In the genomic region with DNA sequence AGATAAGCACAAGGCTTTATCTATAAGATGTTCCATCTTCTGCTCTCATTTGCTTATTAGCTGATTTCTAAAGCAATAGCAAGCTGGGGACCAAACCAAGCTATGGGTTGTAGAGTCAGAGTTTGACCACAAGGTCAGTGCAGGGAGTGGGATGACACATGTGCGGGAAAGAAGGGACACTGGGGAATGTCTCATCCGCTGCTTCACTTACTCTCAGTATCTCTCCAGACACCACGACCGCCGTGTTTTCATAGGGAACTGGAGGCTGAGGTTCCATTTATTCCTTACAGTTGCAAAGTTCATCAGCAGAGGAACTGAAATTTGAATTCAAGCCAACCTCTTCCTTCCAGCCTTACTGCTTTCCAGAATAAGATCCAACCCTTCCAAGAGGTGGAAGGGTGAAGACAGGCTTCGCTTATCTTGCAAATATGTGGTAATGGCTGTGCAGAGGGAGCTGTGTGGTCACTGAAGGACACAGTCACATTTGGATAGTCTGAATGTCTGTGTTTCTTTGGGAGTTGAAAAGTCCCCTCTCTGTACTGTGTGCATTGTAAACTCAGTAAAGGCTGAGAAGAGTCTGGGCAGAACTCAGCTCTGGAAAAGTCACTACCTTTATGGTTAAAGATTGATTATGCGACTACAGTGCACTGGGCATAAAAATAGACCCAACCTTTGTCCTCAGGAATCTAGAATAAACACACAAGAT, we compare ENCODE assay signal across 12 mouse cellular contexts.
A peak's percentile ranks its signal among the peaks of the same experiment; 100 is the strongest.
DNase-seq lines count a peak whose midpoint lies in the region; ATAC-seq and TF ChIP-seq lines count a peak whose summit lies in the region.
"Had no signal": no experiment of that assay in that cellular context is flagged by ENCODE, and none has a peak within 500 bp of the region (broad histone marks: within the 10 kb centered on the region; RNA-seq: fewer than 3 reads in every experiment).

No protein-coding gene starts in this region.

- H3K9me3 ChIP-seq in lung, embryonic 16.5 days (ENCODE audit: control insufficient read depth, low read length), result no peaks in the 10 kb centered on the region
- H3K9me3 ChIP-seq in intestine, postnatal 0 days (ENCODE audit: control insufficient read depth), result no peaks in the 10 kb centered on the region
- H3K9me3 ChIP-seq in neural tube, embryonic 15.5 days (replicated peaks), result no peaks in the 10 kb centered on the region
- no peaks in the 10 kb centered on the region for H3K9me3 ChIP-seq in hindbrain, embryonic 10.5 days
- H3K9me3 ChIP-seq: embryonic facial prominence, embryonic 13.5 days; forebrain, embryonic 15.5 days had no signal

- no peak for TF ChIP-seq CTCF in intestine, postnatal 0 days (IDR thresholded peaks at IDR 0.05; ENCODE audit: low read depth)

- ATAC-seq in lung, embryonic 16.5 days (ENCODE audit: low read depth), result peak; percentile 31; the same call in 1 of the 2 replicates
- ATAC-seq in intestine, postnatal 0 days, result peak; percentile 89
- no peak for ATAC-seq in neural tube, embryonic 15.5 days (ENCODE audit: low FRiP score)
- ATAC-seq: forebrain, embryonic 15.5 days had no signal

- no peak overlapping the region for H3K4me3 ChIP-seq in lung, embryonic 16.5 days (ENCODE audit: low read length)
- H3K4me3 ChIP-seq in intestine, postnatal 0 days (ENCODE audit: low read depth, low read length), result 0 out of 2 replicates have a peak overlapping the region, but pooled peaks have one; percentile 9
- no peak overlapping the region for H3K4me3 ChIP-seq in neural tube, embryonic 15.5 days (replicated peaks)
- no peak overlapping the region for H3K4me3 ChIP-seq in hindbrain, embryonic 10.5 days
- H3K4me3 ChIP-seq: embryonic facial prominence, embryonic 13.5 days; forebrain, embryonic 15.5 days had no signal

- H3K27me3 ChIP-seq in lung, embryonic 16.5 days (ENCODE audit: control insufficient read depth, insufficient read depth, low read depth, low read length), result no peaks in the 10 kb centered on the region
- H3K27me3 ChIP-seq in intestine, postnatal 0 days (replicated peaks; ENCODE audit: control insufficient read depth, insufficient read depth, low read length), result no peaks in the 10 kb centered on the region
- H3K27me3 ChIP-seq in neural tube, embryonic 15.5 days (replicated peaks), result no peaks in the 10 kb centered on the region
- no peaks in the 10 kb centered on the region for H3K27me3 ChIP-seq in hindbrain, embryonic 10.5 days (ENCODE audit: insufficient read depth, poor library complexity, severe bottlenecking)
- H3K27me3 ChIP-seq: embryonic facial prominence, embryonic 13.5 days; forebrain, embryonic 15.5 days had no signal

- H3K4me1 ChIP-seq in lung, embryonic 16.5 days (replicated peaks; ENCODE audit: control insufficient read depth, insufficient read depth, low read length), result peaks cover 17% of the 10 kb centered on the region
- peaks cover 18% of the 10 kb centered on the region; the same call in 1 of the 2 replicates for H3K4me1 ChIP-seq in intestine, postnatal 0 days (replicated peaks; ENCODE audit: control insufficient read depth, insufficient read depth, low read length)
- H3K4me1 ChIP-seq in neural tube, embryonic 15.5 days, result no peaks in the 10 kb centered on the region
- H3K4me1 ChIP-seq in hindbrain, embryonic 10.5 days (replicated peaks), result no peaks in the 10 kb centered on the region
- H3K4me1 ChIP-seq: embryonic facial prominence, embryonic 13.5 days; forebrain, embryonic 15.5 days had no signal

- H3K36me3 ChIP-seq in lung, embryonic 16.5 days (ENCODE audit: control insufficient read depth, insufficient read depth, low read length), result no peaks in the 10 kb centered on the region
- H3K36me3 ChIP-seq in intestine, postnatal 0 days (ENCODE audit: control insufficient read depth, insufficient read depth), result no peaks in the 10 kb centered on the region
- no peaks in the 10 kb centered on the region for H3K36me3 ChIP-seq in neural tube, embryonic 15.5 days
- H3K36me3 ChIP-seq in hindbrain, embryonic 10.5 days, result no peaks in the 10 kb centered on the region
- H3K36me3 ChIP-seq: embryonic facial prominence, embryonic 13.5 days; forebrain, embryonic 15.5 days had no signal

- H3K27ac ChIP-seq in lung, embryonic 16.5 days (ENCODE audit: low read length), result 0 out of 2 replicates have a peak overlapping the region, but pooled peaks have one; percentile 0
- H3K27ac ChIP-seq in intestine, postnatal 0 days (ENCODE audit: low read depth, low read length), result peak overlapping the region; percentile 71
- H3K27ac ChIP-seq in neural tube, embryonic 15.5 days (replicated peaks), result no peak overlapping the region
- no peak overlapping the region for H3K27ac ChIP-seq in hindbrain, embryonic 10.5 days
- H3K27ac ChIP-seq: embryonic facial prominence, embryonic 13.5 days; forebrain, embryonic 15.5 days had no signal

- WGBS in lung, embryonic 16.5 days, result 56% methylated on average over 7 of the region's 7 CpGs
- 29% methylated on average over 7 of the region's 7 CpGs for WGBS in intestine, postnatal 0 days
- 27% methylated on average over 7 of the region's 7 CpGs for WGBS in large intestine, adult 2 months
- WGBS in neural tube, embryonic 15.5 days, result 83% methylated on average over 7 of the region's 7 CpGs
- WGBS in hindbrain, embryonic 10.5 days, result 87% methylated on average over 7 of the region's 7 CpGs

- no peak overlapping the region for H3K4me2 ChIP-seq in lung, embryonic 16.5 days (ENCODE audit: low read depth, low read length)
- H3K4me2 ChIP-seq in intestine, postnatal 0 days (replicated peaks; ENCODE audit: low read depth), result peak overlapping the region; percentile 50
- no peak overlapping the region for H3K4me2 ChIP-seq in neural tube, embryonic 15.5 days
- H3K4me2 ChIP-seq: embryonic facial prominence, embryonic 13.5 days; forebrain, embryonic 15.5 days had no signal

- no peak overlapping the region for H3K9ac ChIP-seq in lung, embryonic 16.5 days (ENCODE audit: low read length)
- H3K9ac ChIP-seq in intestine, postnatal 0 days (ENCODE audit: low read depth, low read length), result no peak overlapping the region
- no peak overlapping the region for H3K9ac ChIP-seq in neural tube, embryonic 15.5 days (replicated peaks)
- H3K9ac ChIP-seq: embryonic facial prominence, embryonic 13.5 days; forebrain, embryonic 15.5 days had no signal

- DNase-seq in lung, postnatal 14 days, result no peak
- peak; percentile 75 for DNase-seq in large intestine, adult 2 months (ENCODE audit: low read depth, low spot score)
- DNase-seq in yolk sac, embryonic 10.5 days (ENCODE audit: low spot score), result peak; percentile 9
- no peak for DNase-seq in hindbrain, embryonic 10.5 days (ENCODE audit: low spot score)
- DNase-seq: cerebellum, postnatal 10 days; gastrocnemius, postnatal 36 days; retina, postnatal 1 day had no signal

Comparison
In these comparisons a context has a peak if more than half of its experiments do, and no peak if none do; other contexts are left out.
1. H3K27ac ChIP-seq: peak in lung, embryonic 16.5 days (single experiment) and intestine, postnatal 0 days (single experiment); none in neural tube, embryonic 15.5 days (single experiment) and hindbrain, embryonic 10.5 days (single experiment).
2. DNase-seq: peak in large intestine, adult 2 months (single experiment) and yolk sac, embryonic 10.5 days (single experiment); none in lung, postnatal 14 days (single experiment) and hindbrain, embryonic 10.5 days (single experiment).